Mouse (Mus musculus) C2C12 (cell line): ENCODE data around the gene Lamp1.

Experiments used
- CEBPB ChIP-seq: IDR thresholded peaks from one replicate; pipeline ENCODE4 v1.6.1; 2011; ENCODE audit warnings: low read depth, mild to moderate bottlenecking, control low read depth, moderate library complexity
- CTCF ChIP-seq: IDR thresholded peaks from one replicate; pipeline ENCODE4 v1.5.1; 2011; ENCODE audit not compliant: control insufficient read depth, insufficient read depth, insufficient read length
- FOSL1 ChIP-seq: IDR thresholded peaks from one replicate; pipeline ENCODE4 v1.8.0; 2011; ENCODE audit warnings: mild to moderate bottlenecking, low read length; ENCODE audit not compliant: poor library complexity, insufficient read depth, severe bottlenecking
- MAX ChIP-seq: IDR thresholded peaks from one replicate; pipeline ENCODE4 v1.6.1; 2011; ENCODE audit warnings: mild to moderate bottlenecking, control low read depth
- MYOD1 ChIP-seq: IDR thresholded peaks from one replicate; pipeline ENCODE4 v1.6.1; 2011; ENCODE audit warnings: low read depth; ENCODE audit not compliant: control insufficient read depth, insufficient read length
- MYOG ChIP-seq: IDR thresholded peaks from one replicate; pipeline ENCODE4 v1.6.1; 2011; ENCODE audit not compliant: control insufficient read depth, insufficient read length; ENCODE audit errors: extremely low read depth
- USF1 ChIP-seq: IDR thresholded peaks from one replicate; pipeline ENCODE4 v1.6.1; 2011; ENCODE audit warnings: low read depth, mild to moderate bottlenecking, control low read depth, moderate library complexity

DNA sequence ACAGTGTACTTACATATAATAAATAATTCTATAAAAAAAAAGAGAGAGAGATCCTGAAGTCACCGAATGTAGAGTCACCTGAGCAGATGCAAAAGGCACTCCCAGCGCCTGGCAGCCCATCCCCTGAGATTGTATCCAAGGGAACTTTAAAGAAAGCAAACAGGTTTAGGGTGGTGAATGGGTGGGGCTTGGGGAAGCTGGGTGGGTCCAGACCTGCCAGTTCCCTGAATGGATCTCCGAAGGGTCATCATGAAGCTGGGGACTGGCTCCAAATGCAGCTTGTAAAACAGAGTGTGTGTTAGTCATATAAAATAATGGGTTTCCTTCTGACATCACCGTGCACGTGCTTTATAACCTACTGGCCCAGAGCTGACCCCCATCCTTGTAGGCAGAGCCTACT lies 47.3 kb downstream of the Lamp1 start:
- TF ChIP-seq CTCF (no peak), USF1 (no peak), CEBPB (no peak), FOSL1 (no peak), MYOG (no peak), MYOD1 (no peak), MAX (no peak)
